Mouse (Mus musculus): ENCODE measurements around the gene Srp54c. TPM values are rescaled to one million over a fixed set of nuclear protein-coding genes. Genes with fewer than 3 reads are reported as not detected.

The Srp54c gene
- polyA plus RNA-seq, 1 experiment: 69.3 TPM

- no peak for DNase-seq (ENCODE audit: extremely low spot score in 1 of 2, low spot score in 1 of 2)
Measured at GRCm38 (mm10) chr12:55308731-55309130, 78.8 kb downstream of the Srp54c start.

- no peak for DNase-seq (ENCODE audit: extremely low spot score in 1 of 2, low spot score in 1 of 2)
Measured at GRCm38 (mm10) chr12:55309501-55309900, 79.5 kb downstream of the Srp54c start.

GRCm38 (mm10) chr12:55311841-55312240 is 81.9 kb downstream of the Srp54c start:
- DNase-seq (ENCODE audit: extremely low spot score in 1 of 2, low spot score in 1 of 2): no peak

Other genes with a start within 250 kb of the Srp54c start
- not detected in 2 replicates for gene Gm20403, start 243.6 kb upstream of the Srp54c start, polyA plus RNA-seq (2012; rRNA removed)
- gene Baz1a, start 215.8 kb upstream of the Srp54c start, polyA plus RNA-seq (2012; rRNA removed): 2.2 TPM in 2 replicates
- gene 2700097O09Rik, start 150.1 kb upstream of the Srp54c start, polyA plus RNA-seq (2012; rRNA removed): 22.5 and 23.9 TPM in 2 replicates
- gene Srp54a, start 149.9 kb upstream of the Srp54c start, polyA plus RNA-seq (2012; rRNA removed): 68.2 and 87.6 TPM in 2 replicates
- gene Fam177a, start 105.7 kb upstream of the Srp54c start, polyA plus RNA-seq (2012; rRNA removed): 23.7 and 24.9 TPM in 2 replicates
- gene Srp54b, start 75.1 kb upstream of the Srp54c start, polyA plus RNA-seq (2012; rRNA removed): 30.1 and 32.0 TPM in 2 replicates
- not detected in 2 replicates for gene 1700047I17Rik2, start 30.6 kb upstream of the Srp54c start, polyA plus RNA-seq (2012; rRNA removed)
- gene 1110008L16Rik, start 69.4 kb downstream of the Srp54c start, polyA plus RNA-seq (2012; rRNA removed): 6.5 and 7.0 TPM in 2 replicates
- 10.2 and 11.9 TPM in 2 replicates for gene Ppp2r3c, start 72.8 kb downstream of the Srp54c start, polyA plus RNA-seq (2012; rRNA removed)
- 130 and 133 TPM in 2 replicates for gene Psma6, start 154.1 kb downstream of the Srp54c start, polyA plus RNA-seq (2012; rRNA removed)